Mouse (Mus musculus): ENCODE measurements around the gene Apoh. TPM values are rescaled to one million over a fixed set of nuclear protein-coding genes. Genes with fewer than 3 reads are reported as not detected.

Gene Apoh
- polyA plus RNA-seq, 1 experiment from 2014 or later, result not detected

DNA sequence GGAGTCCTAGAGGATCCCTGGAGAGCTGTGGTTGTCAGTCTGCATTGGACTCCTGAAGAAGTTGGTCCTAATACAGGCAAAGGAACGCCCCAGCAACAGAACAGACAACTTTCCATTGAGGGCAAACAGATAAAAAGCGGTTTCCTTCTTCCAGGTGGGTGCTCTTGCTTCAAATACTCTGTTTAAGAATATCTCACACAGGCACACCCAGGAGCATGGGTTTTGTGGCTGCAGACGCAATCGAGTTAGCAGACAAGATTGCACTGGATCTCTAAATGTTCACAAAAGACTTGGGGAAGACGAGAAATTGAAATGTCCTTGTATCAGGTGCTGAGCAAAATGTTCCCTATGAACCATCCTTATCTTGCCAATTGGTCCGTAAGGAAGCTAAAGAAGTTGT lies 76.1 kb downstream of the Apoh start:
- no peaks in the 10 kb centered on the region for H3K36me3 ChIP-seq (ENCODE audit: control insufficient read depth, insufficient read depth, low read length)
- no peak overlapping the region for H3K4me2 ChIP-seq (replicated peaks; ENCODE audit: low read depth, low read length)
- no peaks in the 10 kb centered on the region for H3K9me3 ChIP-seq (ENCODE audit: control insufficient read depth, low read length)
- no peak overlapping the region for H3K9ac ChIP-seq (ENCODE audit: low read depth, low read length)
- no peak overlapping the region for H3K4me3 ChIP-seq (ENCODE audit: low read length)
- no peaks in the 10 kb centered on the region for H3K4me1 ChIP-seq (ENCODE audit: control insufficient read depth, insufficient read depth, low read length)
- WGBS, result 88% methylated on average over 6 of the region's 6 CpGs
- H3K27ac ChIP-seq (ENCODE audit: low read depth, low read length), result no peak overlapping the region
- ATAC-seq (ENCODE audit: low FRiP score, low TSS enrichment), result no peak
- H3K27me3 ChIP-seq (ENCODE audit: control insufficient read depth, insufficient read depth, low read length), result 0 out of 2 replicates have a peak, but pooled peaks cover 4% of the 10 kb centered on the region

DNA sequence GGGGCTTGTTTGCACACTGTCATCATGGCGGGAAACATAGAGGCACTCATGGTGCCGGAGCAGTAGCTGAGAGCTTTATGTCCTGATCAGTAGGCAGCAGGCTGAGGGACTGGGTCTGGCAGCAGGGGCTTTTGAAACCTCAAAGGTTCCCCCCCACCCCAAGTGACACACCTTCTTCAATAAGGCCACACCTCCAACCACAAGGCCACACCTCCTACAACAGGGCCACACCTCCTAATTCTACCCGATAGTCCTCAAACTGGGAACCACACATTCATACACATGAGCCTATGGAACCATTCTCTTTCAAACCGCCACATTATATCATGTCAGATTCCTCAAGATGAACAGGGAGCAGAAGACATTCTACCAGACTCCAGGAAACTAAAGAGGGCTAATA lies 77.6 kb downstream of the Apoh start:
- WGBS, result 79% methylated on average over 4 of the region's 4 CpGs
- Histone ChIP-seq H3K9ac (ENCODE audit: low read depth, low read length) (no peak overlapping the region), H3K36me3 (ENCODE audit: control insufficient read depth, insufficient read depth, low read length) (no peaks in the 10 kb centered on the region), H3K9me3 (ENCODE audit: control insufficient read depth, low read length) (no peaks in the 10 kb centered on the region), H3K4me2 (replicated peaks; ENCODE audit: low read depth, low read length) (no peak overlapping the region), H3K4me1 (ENCODE audit: control insufficient read depth, insufficient read depth, low read length) (no peaks in the 10 kb centered on the region), H3K27me3 (ENCODE audit: control insufficient read depth, insufficient read depth, low read length) (0 out of 2 replicates have a peak, but pooled peaks cover 4% of the 10 kb centered on the region), H3K4me3 (ENCODE audit: low read length) (no peak overlapping the region), H3K27ac (ENCODE audit: low read depth, low read length) (no peak overlapping the region)
- no peak for ATAC-seq (ENCODE audit: low FRiP score, low TSS enrichment)

DNA sequence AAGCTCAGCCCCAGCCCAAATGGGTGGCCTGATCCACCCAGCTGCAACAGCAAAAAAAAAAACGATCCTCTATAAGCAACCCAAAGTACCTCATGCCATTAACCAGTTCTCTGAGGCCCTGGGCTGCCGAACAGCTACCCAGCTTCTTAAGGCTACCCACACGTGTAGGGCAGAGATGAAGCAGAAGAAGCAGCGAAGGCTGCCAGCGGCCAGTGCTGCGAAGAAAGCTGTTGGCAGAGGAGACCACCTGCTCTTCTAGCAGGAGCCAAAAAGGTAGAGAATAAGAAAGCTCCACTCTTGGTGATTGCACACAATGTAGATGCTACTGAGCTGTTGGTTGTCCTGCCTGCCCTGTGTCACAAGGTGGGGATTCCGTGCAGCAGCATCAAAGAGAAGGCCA lies 80.1 kb downstream of the Apoh start:
- Histone ChIP-seq H3K9ac (ENCODE audit: low read depth, low read length) (no peak overlapping the region), H3K4me2 (replicated peaks; ENCODE audit: low read depth, low read length) (no peak overlapping the region), H3K36me3 (ENCODE audit: control insufficient read depth, insufficient read depth, low read length) (no peaks in the 10 kb centered on the region), H3K4me1 (ENCODE audit: control insufficient read depth, insufficient read depth, low read length) (no peaks in the 10 kb centered on the region), H3K27ac (ENCODE audit: low read depth, low read length) (no peak overlapping the region), H3K9me3 (ENCODE audit: control insufficient read depth, low read length) (no peaks in the 10 kb centered on the region), H3K4me3 (ENCODE audit: low read length) (no peak overlapping the region), H3K27me3 (ENCODE audit: control insufficient read depth, insufficient read depth, low read length) (0 out of 2 replicates have a peak, but pooled peaks cover 4% of the 10 kb centered on the region)
- ATAC-seq (ENCODE audit: low FRiP score, low TSS enrichment), result no peak
- 76% methylated on average over 7 of the region's 7 CpGs for WGBS

DNA sequence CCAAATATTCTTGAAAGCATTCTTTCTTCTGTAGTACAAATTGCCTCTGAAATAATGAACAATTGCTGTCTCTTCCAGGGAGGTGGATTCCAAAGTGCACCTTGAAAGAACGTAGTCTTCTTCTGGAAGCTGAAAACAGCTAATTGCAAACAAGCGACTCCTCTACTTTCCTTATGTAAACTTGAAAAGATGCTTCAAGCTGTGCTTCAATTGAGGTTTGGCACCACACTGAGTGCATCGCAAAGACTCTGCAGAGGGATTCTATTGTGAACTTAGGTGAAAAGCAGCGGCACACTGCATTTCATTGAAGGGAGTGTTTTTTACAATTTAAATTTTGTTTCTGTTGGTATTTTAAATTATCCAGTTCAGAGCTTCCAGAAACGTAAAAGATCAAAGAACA lies 81.0 kb downstream of the Apoh start:
- Histone ChIP-seq H3K27ac (ENCODE audit: low read depth, low read length) (no peak overlapping the region), H3K4me1 (ENCODE audit: control insufficient read depth, insufficient read depth, low read length) (no peaks in the 10 kb centered on the region), H3K9me3 (ENCODE audit: control insufficient read depth, low read length) (no peaks in the 10 kb centered on the region), H3K9ac (ENCODE audit: low read depth, low read length) (peak overlapping the region; percentile 14; the same call in 1 of the 2 replicates), H3K27me3 (ENCODE audit: control insufficient read depth, insufficient read depth, low read length) (0 out of 2 replicates have a peak, but pooled peaks cover 4% of the 10 kb centered on the region), H3K4me3 (ENCODE audit: low read length) (peak overlapping the region; percentile 70; the same call in 1 of the 2 replicates), H3K4me2 (replicated peaks; ENCODE audit: low read depth, low read length) (peak overlapping the region; percentile 71), H3K36me3 (ENCODE audit: control insufficient read depth, insufficient read depth, low read length) (no peaks in the 10 kb centered on the region)
- 9% methylated on average over 5 of the region's 5 CpGs for WGBS
- ATAC-seq (ENCODE audit: low FRiP score, low TSS enrichment), result no peak

DNA sequence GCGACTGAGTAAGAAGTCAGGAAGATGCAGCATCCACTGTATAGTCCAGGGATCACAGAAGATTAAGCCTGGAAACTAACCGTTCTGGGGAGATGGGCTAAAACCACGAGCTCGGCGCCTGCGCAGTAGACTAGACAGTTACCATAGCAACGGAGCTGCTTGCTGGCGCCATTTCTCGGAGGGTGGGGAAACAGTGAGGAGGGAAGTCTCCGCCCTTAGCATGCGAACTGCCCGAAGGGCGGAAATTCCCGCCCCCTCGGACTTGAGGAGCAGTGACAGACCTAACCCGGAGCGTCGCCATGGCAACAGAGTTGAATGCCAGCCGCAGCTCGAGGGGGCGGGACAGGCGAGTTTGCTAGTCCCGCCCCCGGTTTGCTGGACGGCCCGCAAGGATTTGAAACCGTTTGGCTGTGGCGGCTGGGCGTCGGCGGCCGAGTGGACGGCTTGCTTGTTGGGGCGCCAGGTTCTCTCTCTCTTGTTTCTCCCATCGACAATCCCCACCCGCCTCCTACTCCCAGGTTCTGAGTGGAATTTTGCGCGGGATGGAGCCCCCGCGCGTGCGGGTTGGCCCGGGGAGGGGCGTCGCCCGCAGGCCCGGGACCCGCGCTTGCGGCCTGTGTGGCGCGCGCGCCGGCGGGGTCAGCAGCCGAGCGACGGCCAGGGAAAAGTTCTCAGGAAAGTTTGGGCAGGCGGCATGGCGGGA lies 81.9 kb downstream of the Apoh start, which contains the start of gene Cep112:
TSS of gene Cep112 (plus strand) at position 304 of the 703 bp plus-strand sequence.
- Histone ChIP-seq H3K27me3 (ENCODE audit: control insufficient read depth, insufficient read depth, low read length) (0 out of 2 replicates have a peak, but pooled peaks cover 4% of the 10 kb centered on the region), H3K27ac (ENCODE audit: low read depth, low read length) (no peak within 1 kb of the TSS; the same call in 1 of the 2 replicates)
- under 1% methylated on average over 61 of the region's 61 CpGs for WGBS

DNA sequence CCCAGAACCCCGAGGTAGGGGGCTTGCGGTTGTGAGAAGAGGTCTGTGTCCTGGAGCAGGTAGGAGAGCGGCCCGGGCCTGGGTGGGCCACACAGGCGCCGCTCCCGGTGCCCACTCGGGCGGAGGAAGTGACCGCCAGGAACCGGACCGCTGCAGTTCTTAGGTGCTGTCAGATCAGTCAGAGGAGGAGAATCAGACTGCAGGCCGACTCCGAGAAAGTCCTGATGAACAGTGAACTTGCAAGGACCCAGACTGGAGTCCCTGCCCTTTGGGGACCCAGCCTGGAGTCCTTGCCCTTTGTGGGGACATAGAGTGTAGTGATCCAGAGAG lies 82.4 kb downstream of the Apoh start:
- Histone ChIP-seq H3K9ac (ENCODE audit: low read depth, low read length) (peak overlapping the region; percentile 77), H3K27ac (ENCODE audit: low read depth, low read length) (no peak overlapping the region; the same call in 1 of the 2 replicates), H3K36me3 (ENCODE audit: control insufficient read depth, insufficient read depth, low read length) (no peaks in the 10 kb centered on the region), H3K4me1 (ENCODE audit: control insufficient read depth, insufficient read depth, low read length) (no peaks in the 10 kb centered on the region), H3K9me3 (ENCODE audit: control insufficient read depth, low read length) (no peaks in the 10 kb centered on the region), H3K4me3 (ENCODE audit: low read length) (peak overlapping the region; percentile 70), H3K4me2 (replicated peaks; ENCODE audit: low read depth, low read length) (peak overlapping the region; percentile 71), H3K27me3 (ENCODE audit: control insufficient read depth, insufficient read depth, low read length) (0 out of 2 replicates have a peak, but pooled peaks cover 4% of the 10 kb centered on the region)
- peak; percentile 68 for ATAC-seq (ENCODE audit: low FRiP score, low TSS enrichment)
- WGBS, result 4% methylated on average over 14 of the region's 14 CpGs

More for the DNA sequence above, 81.9 kb downstream of the Apoh start, which contains the start of gene Cep112:
- ATAC-seq (ENCODE audit: low FRiP score, low TSS enrichment), result peak; percentile 98
- Histone ChIP-seq H3K36me3 (ENCODE audit: control insufficient read depth, insufficient read depth, low read length) (no peaks in the 10 kb centered on the region), H3K9ac (ENCODE audit: low read depth, low read length) (peak within 1 kb of the TSS; percentile 77), H3K4me1 (ENCODE audit: control insufficient read depth, insufficient read depth, low read length) (no peaks in the 10 kb centered on the region), H3K4me2 (replicated peaks; ENCODE audit: low read depth, low read length) (peak within 1 kb of the TSS; percentile 71), H3K9me3 (ENCODE audit: control insufficient read depth, low read length) (no peaks in the 10 kb centered on the region), H3K4me3 (ENCODE audit: low read length) (peak within 1 kb of the TSS; percentile 70)

DNA sequence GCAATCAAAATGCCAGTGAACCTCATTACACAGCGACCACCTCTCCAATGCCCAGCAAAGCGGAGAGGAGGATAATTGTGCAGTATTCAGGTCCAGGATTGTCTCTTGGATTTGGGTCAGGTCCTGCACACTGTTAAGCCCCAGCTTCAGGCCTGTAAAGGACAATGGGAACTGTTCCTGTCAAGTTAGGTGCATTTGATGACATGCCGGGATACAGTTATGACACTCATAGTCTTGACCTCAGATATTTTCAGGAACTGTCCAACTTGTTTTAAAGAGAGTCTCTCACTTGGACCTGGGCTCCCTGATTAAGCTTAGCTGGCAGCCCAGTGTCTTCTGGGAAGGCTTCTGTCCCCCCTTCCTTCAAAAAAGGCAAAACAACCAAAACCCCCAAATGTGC lies 82.9 kb downstream of the Apoh start:
- Histone ChIP-seq H3K36me3 (ENCODE audit: control insufficient read depth, insufficient read depth, low read length) (no peaks in the 10 kb centered on the region), H3K27me3 (ENCODE audit: control insufficient read depth, insufficient read depth, low read length) (0 out of 2 replicates have a peak, but pooled peaks cover 4% of the 10 kb centered on the region), H3K9me3 (ENCODE audit: control insufficient read depth, low read length) (no peaks in the 10 kb centered on the region), H3K4me2 (replicated peaks; ENCODE audit: low read depth, low read length) (peak overlapping the region; percentile 71; the same call in 1 of the 2 replicates), H3K27ac (ENCODE audit: low read depth, low read length) (no peak overlapping the region), H3K4me1 (ENCODE audit: control insufficient read depth, insufficient read depth, low read length) (no peaks in the 10 kb centered on the region), H3K4me3 (ENCODE audit: low read length) (peak overlapping the region; percentile 70; the same call in 1 of the 2 replicates), H3K9ac (ENCODE audit: low read depth, low read length) (no peak overlapping the region)
- ATAC-seq (ENCODE audit: low FRiP score, low TSS enrichment), result no peak
- WGBS, result 88% methylated on average over 3 of the region's 3 CpGs

DNA sequence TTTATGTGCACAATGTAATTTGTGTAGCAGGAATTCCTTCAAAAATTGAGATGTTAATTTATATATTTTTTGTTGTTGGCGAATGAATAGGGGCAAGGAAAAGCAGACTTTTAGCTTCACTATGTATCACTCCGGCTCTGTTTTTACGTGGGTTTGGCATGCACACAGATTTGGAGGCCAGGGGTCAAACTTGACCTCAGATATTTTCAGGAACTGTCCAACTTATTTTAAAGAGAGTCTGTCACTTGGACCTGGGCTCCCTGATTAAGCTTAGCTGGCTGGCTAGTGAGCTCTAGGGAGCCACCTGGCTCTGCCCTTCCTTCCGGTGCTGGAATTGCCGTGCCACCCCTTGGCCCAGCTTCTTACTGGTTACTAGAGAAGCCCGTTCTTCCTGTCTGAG lies 84.0 kb downstream of the Apoh start:
- Histone ChIP-seq H3K4me3 (ENCODE audit: low read length) (no peak overlapping the region), H3K36me3 (ENCODE audit: control insufficient read depth, insufficient read depth, low read length) (no peaks in the 10 kb centered on the region), H3K27ac (ENCODE audit: low read depth, low read length) (no peak overlapping the region), H3K9me3 (ENCODE audit: control insufficient read depth, low read length) (no peaks in the 10 kb centered on the region), H3K4me1 (ENCODE audit: control insufficient read depth, insufficient read depth, low read length) (no peaks in the 10 kb centered on the region), H3K27me3 (ENCODE audit: control insufficient read depth, insufficient read depth, low read length) (0 out of 2 replicates have a peak, but pooled peaks cover 4% of the 10 kb centered on the region), H3K9ac (ENCODE audit: low read depth, low read length) (no peak overlapping the region), H3K4me2 (replicated peaks; ENCODE audit: low read depth, low read length) (no peak overlapping the region)
- WGBS, result 62% methylated on average over 6 of the region's 6 CpGs
- no peak for ATAC-seq (ENCODE audit: low FRiP score, low TSS enrichment)

DNA sequence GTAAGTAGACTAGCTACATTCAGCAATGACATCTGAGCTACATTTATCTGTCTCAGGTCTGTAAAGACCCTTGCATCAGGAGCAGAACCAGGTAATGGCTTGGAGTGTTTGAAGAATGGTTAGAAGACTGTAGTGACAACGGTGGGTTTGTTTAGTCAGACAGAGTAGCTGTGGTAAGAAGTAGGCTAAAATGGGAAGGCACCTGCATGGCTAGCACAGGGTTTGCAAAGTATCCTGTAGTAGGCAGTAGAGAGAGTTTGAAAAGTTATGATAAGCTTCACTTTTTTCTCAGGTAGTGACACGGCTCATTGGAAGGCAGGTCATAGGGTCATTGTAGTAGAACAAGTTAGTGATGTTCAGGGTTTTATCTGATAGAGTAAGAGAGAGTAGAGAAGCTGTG lies 85.9 kb downstream of the Apoh start:
- ATAC-seq (ENCODE audit: low FRiP score, low TSS enrichment), result no peak

More for the DNA sequence above, 85.9 kb downstream of the Apoh start:
- Histone ChIP-seq H3K36me3 (ENCODE audit: control insufficient read depth, insufficient read depth, low read length) (no peaks in the 10 kb centered on the region), H3K4me1 (ENCODE audit: control insufficient read depth, insufficient read depth, low read length) (no peaks in the 10 kb centered on the region), H3K27ac (ENCODE audit: low read depth, low read length) (no peak overlapping the region), H3K9me3 (ENCODE audit: control insufficient read depth, low read length) (no peaks in the 10 kb centered on the region), H3K4me3 (ENCODE audit: low read length) (no peak overlapping the region), H3K4me2 (replicated peaks; ENCODE audit: low read depth, low read length) (no peak overlapping the region), H3K9ac (ENCODE audit: low read depth, low read length) (no peak overlapping the region), H3K27me3 (ENCODE audit: control insufficient read depth, insufficient read depth, low read length) (no peaks in the 10 kb centered on the region)
- 77% methylated on average over 2 of the region's 2 CpGs for WGBS
